24 mouse cellular contexts compared by ENCODE assay signal in the genomic region with DNA sequence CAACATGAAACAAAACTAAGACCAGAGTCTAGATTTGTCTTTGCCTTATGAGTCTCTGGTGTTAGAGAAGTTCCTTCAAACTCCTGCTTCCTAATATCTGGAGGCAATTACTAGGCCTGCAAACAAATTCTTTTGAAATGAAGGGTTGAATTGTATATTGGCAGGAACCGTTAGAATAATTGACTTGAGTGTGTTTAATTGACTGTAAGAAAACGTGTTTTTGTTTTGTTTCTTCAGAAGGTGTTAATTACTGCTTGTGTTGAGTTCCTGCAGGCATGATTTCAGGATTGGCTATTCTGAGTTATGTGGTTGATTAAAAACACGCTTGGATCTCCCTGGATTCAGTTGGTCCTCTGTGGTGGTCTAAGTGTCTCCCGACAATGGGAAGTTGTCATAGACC.
"Had no signal": no experiment of that assay in that cellular context is flagged by ENCODE, and none has a peak within 500 bp of the region (broad histone marks: within the 10 kb centered on the region; RNA-seq: fewer than 3 reads in every experiment).

No protein-coding gene starts in this region.

- H3K9me3 ChIP-seq: heart, embryonic 10.5 days; heart, embryonic 12.5 days; hindbrain, embryonic 13.5 days; hindbrain, embryonic 15.5 days; intestine, embryonic 15.5 days; limb, embryonic 13.5 days; limb, embryonic 15.5 days; liver, embryonic 12.5 days had no signal

- H3K9ac ChIP-seq: heart, embryonic 12.5 days; hindbrain, embryonic 13.5 days; hindbrain, embryonic 15.5 days; intestine, embryonic 15.5 days; limb, embryonic 13.5 days; limb, embryonic 15.5 days; liver, embryonic 12.5 days; liver, embryonic 14.5 days had no signal

- DNase-seq: gastrocnemius, adult 2 months; gastrocnemius, postnatal 10 days; gastrocnemius, postnatal 25 days; heart, adult 18-20 months; heart, postnatal 10 days; kidney, adult 18-20 months; kidney, adult 8-10 months; kidney, postnatal 10 days; kidney, postnatal 25 days; kidney, postnatal 4 days; left cerebral cortex, postnatal 4 days had no signal

- H3K4me3 ChIP-seq: gastrocnemius, adult 2 months; heart, embryonic 10.5 days; heart, embryonic 12.5 days; hindbrain, embryonic 13.5 days; hindbrain, embryonic 15.5 days; intestine, embryonic 15.5 days; layer of hippocampus, adult 2 months; left cerebral cortex, adult 2 months; limb, embryonic 13.5 days; limb, embryonic 15.5 days; liver, embryonic 12.5 days had no signal

- H3K36me3 ChIP-seq: heart, embryonic 10.5 days; heart, embryonic 12.5 days; hindbrain, embryonic 13.5 days; hindbrain, embryonic 15.5 days; intestine, embryonic 15.5 days; limb, embryonic 13.5 days; limb, embryonic 15.5 days; liver, embryonic 12.5 days had no signal

- H3K27me3 ChIP-seq: heart, embryonic 12.5 days; hindbrain, embryonic 13.5 days; hindbrain, embryonic 15.5 days; intestine, embryonic 15.5 days; limb, embryonic 13.5 days; limb, embryonic 15.5 days; liver, embryonic 12.5 days had no signal

- ATAC-seq: inflammation-experienced regulatory T-cells, adult 6 months; intestine, embryonic 15.5 days; intestine, postnatal 0 days; liver, embryonic 12.5 days had no signal

- H3K4me1 ChIP-seq: heart, embryonic 10.5 days; heart, embryonic 12.5 days; hindbrain, embryonic 13.5 days; hindbrain, embryonic 15.5 days; intestine, embryonic 15.5 days; liver, embryonic 12.5 days had no signal

- H3K27ac ChIP-seq: gastrocnemius, adult 2 months; heart, embryonic 10.5 days; hindbrain, embryonic 13.5 days; hindbrain, embryonic 15.5 days; intestine, embryonic 15.5 days; layer of hippocampus, adult 2 months; left cerebral cortex, adult 2 months; limb, embryonic 13.5 days; limb, embryonic 15.5 days; liver, embryonic 12.5 days; liver, embryonic 14.5 days had no signal

- H3K4me2 ChIP-seq: heart, embryonic 12.5 days; hindbrain, embryonic 13.5 days; hindbrain, embryonic 15.5 days; intestine, embryonic 15.5 days; limb, embryonic 13.5 days; limb, embryonic 15.5 days; liver, embryonic 12.5 days had no signal
